Mouse (Mus musculus) stomach, embryonic 15.5 days (tissue): ENCODE results near the gene Habp2. TPM values are rescaled to one million over a fixed set of nuclear protein-coding genes. Genes with fewer than 3 reads are reported as not detected.

Source experiments
- ATAC-seq: fragments of 200-750 bp; cut with Nextera tagmentation; 2 replicates; pipeline ENCODE4 v1.8.0; 2017; ENCODE audit warnings: low read depth, moderate number of reproducible peaks, moderate TSS enrichment; ENCODE audit not compliant: insufficient read depth, low FRiP score
- H3K27ac ChIP-seq: fragments of 300-500 bp; sonication (generic); 2 replicates; pipeline ENCODE4 v1.5.1; 2015; ENCODE audit warnings: mild to moderate bottlenecking, inconsistent platforms
- H3K27me3 ChIP-seq: fragments of 300-500 bp; sonication (generic); replicated peaks from 2 replicates; pipeline ENCODE4 v1.6.1; 2015; ENCODE audit warnings: inconsistent platforms
- H3K36me3 ChIP-seq: fragments of 300-500 bp; sonication (generic); 2 replicates; pipeline ENCODE4 v1.6.1; 2015; ENCODE audit warnings: inconsistent platforms
- H3K4me1 ChIP-seq: fragments of 300-500 bp; sonication (generic); 2 replicates; pipeline ENCODE4 v1.6.1; 2015; ENCODE audit warnings: inconsistent platforms
- H3K4me2 ChIP-seq: fragments of 300-500 bp; sonication (generic); 2 replicates; pipeline ENCODE4 v1.6.1; 2015; ENCODE audit warnings: mild to moderate bottlenecking, inconsistent platforms
- H3K4me3 ChIP-seq: fragments of 300-500 bp; sonication (generic); replicated peaks from 2 replicates; pipeline ENCODE4 v1.5.1; 2015; ENCODE audit warnings: inconsistent platforms
- H3K9ac ChIP-seq: fragments of 300-500 bp; sonication (generic); 2 replicates; pipeline ENCODE4 v1.6.1; 2015; ENCODE audit warnings: inconsistent platforms
- H3K9me3 ChIP-seq: fragments of 300-500 bp; sonication (generic); 2 replicates; pipeline ENCODE4 v1.6.1; 2016; ENCODE audit warnings: inconsistent platforms
- WGBS: fragments of 180-500 bp; shearing (Covaris S2); methylation state at CpG from one replicate; pipeline ENCODE4 v1.1.7; 2015; 5-methylcytosine and 5-hydroxymethylcytosine counted together
- polyA plus RNA-seq: library from polyadenylated mRNA; unstranded; fragments of >200 nt; fragmentation: Nextera tagmentation; extraction: Ambion mirVana; gene quantifications from 2 replicates; pipeline ENCODE4 v1.2.1, GENCODE M21; 2015

The Habp2 gene
- polyA plus RNA-seq, 1 experiment from 2014 or later, result 36.4 TPM

DNA sequence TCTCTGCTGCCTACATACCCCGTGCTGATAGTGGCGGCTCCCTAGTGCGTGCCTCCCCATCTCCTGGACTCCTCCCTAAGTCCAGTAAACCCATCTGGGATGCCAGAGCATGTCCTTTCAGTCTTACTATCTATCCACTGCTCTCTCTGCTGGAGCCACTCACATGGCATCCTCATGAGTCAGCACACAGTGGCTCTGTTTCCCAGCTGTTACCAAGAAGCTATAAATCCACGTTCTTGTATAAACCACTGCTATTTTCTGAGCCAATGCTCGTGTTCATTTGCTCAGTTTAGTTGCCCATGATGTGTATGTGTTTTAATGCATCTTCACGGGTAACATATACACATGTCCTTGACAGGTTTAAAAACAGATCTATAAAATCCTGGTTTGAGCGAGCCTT, 80.8 kb downstream of the Habp2 start:
- Histone ChIP-seq H3K9me3 (no peaks in the 10 kb centered on the region), H3K4me3 (no peak overlapping the region), H3K4me2 (no peak overlapping the region), H3K9ac (no peak overlapping the region), H3K27me3 (no peaks in the 10 kb centered on the region), H3K4me1 (peaks cover 14% of the 10 kb centered on the region), H3K36me3 (no peaks in the 10 kb centered on the region), H3K27ac (peak overlapping the region; percentile 55; the same call in 1 of the 2 replicates)
- WGBS, result 54% methylated on average over 7 of the region's 7 CpGs
- no peak for ATAC-seq

- Histone ChIP-seq H3K27me3 (no peaks in the 10 kb centered on the region), H3K36me3 (no peaks in the 10 kb centered on the region), H3K27ac (no peak overlapping the region), H3K4me3 (no peak overlapping the region), H3K9ac (no peak overlapping the region), H3K9me3 (no peaks in the 10 kb centered on the region), H3K4me2 (no peak overlapping the region), H3K4me1 (peaks cover 9% of the 10 kb centered on the region)
- 84% methylated on average over 7 of the region's 7 CpGs for WGBS
- ATAC-seq, result no peak
Observed at GRCm38 (mm10) chr19:56368912-56369311, 82.0 kb downstream of the Habp2 start.

Other genes starting within 250 kb of the Habp2 start
- 0.36 and 0.43 TPM in 2 replicates for gene Nrap, start 102.9 kb downstream of the Habp2 start, polyA plus RNA-seq
- 28.7 and 31.6 TPM in 2 replicates for gene Casp7, start 110.0 kb downstream of the Habp2 start, polyA plus RNA-seq
- 1.2 and 1.4 TPM in 2 replicates for gene Plekhs1, start 174.5 kb downstream of the Habp2 start, polyA plus RNA-seq